ENCODE assay signal across 8 mouse cellular contexts in the genomic region with DNA sequence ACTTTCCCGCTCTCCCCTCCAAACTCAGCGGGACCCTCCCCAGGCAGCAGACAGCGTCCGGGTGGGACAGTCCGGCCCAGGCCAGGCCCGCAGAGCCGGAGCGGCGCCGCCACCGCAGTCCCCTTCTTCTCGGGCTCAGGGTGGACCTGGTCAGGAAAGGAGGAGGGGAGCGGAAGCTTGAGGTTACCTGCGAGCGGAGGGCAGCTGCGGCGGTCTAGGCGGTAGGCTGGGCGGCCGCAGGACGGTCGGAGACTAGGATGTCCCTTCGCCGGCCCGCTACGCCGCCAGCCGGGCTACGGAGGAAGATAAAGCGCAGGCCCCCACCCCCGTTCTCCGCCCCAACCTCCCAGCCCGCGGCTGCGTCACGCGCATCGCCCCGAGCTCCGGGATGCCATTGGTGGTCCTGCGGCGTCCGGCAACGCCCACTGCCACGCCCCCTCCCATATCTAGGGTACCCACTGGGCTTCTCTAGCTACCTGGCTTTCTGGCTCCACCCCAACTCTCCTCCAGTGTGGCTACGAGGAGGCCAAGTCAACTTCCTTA. TPM values are rescaled to one million over a fixed set of nuclear protein-coding genes. Genes with fewer than 3 reads are reported as not detected.
DNase-seq lines count a peak whose midpoint lies in the region; ATAC-seq and TF ChIP-seq lines count a peak whose summit lies in the region.

A gene (minus strand): TSS at position 371 of the 543 bp plus-strand sequence.

- peak; percentile 36; the same call in 1 of the 2 replicates for TF ChIP-seq CTCF in gastrocnemius, adult 2 months (IDR thresholded peaks at IDR 0.05)
- TF ChIP-seq CTCF in hindbrain, postnatal 0 days (IDR thresholded peaks at IDR 0.05; ENCODE audit: low read depth), result no peak; the same call in 1 of the 2 replicates
- TF ChIP-seq CTCF in left cerebral cortex, adult 2 months (IDR thresholded peaks at IDR 0.05), result peak; percentile 8; the same call in 1 of the 2 replicates

- H3K36me3 ChIP-seq in hindbrain, postnatal 0 days (ENCODE audit: insufficient read depth, low read length), result no peaks in the 10 kb centered on the region

- peak within 1 kb of the TSS; percentile 78 for H3K4me2 ChIP-seq in hindbrain, postnatal 0 days (ENCODE audit: low read depth, low read length)

- peak within 1 kb of the TSS; percentile 61 for H3K9ac ChIP-seq in hindbrain, postnatal 0 days (replicated peaks; ENCODE audit: low read length)

- H3K4me3 ChIP-seq in gastrocnemius, adult 2 months, result peak within 1 kb of the TSS; percentile 83
- H3K4me3 ChIP-seq in hindbrain, postnatal 0 days (ENCODE audit: low read length), result peak within 1 kb of the TSS; percentile 81
- H3K4me3 ChIP-seq in left cerebral cortex, adult 2 months, result peak within 1 kb of the TSS; percentile 95

- peak; percentile 82 for DNase-seq in T-cell, adult 2 months (ENCODE audit: low spot score)
- DNase-seq in cerebellum, postnatal 4 days (ENCODE audit: low spot score in 2 of 2), result peak; percentile 62 to 76
- DNase-seq in gastrocnemius, adult 2 months, result peak; percentile 93
- peak; percentile 89 for DNase-seq in hindbrain, postnatal 0 days (ENCODE audit: low spot score)
- DNase-seq in left cerebral cortex, adult 2 months (ENCODE audit: extremely low spot score in 1 of 2, low spot score in 2 of 2), result peak; percentile 85 to 89
- peak; percentile 84 to 90 for DNase-seq in right cerebral cortex, adult 2 months (ENCODE audit: low spot score in 2 of 2)
- peak; percentile 84 for DNase-seq in urinary bladder, postnatal 14 days (ENCODE audit: low spot score)

- intact Hi-C loops in gastrocnemius, adult 2 months (cut with DNase I), result loop anchor here (5.0 kb wide), 1 partner anchor 52 kb away; a partner anchor contains a TSS
- intact Hi-C loops in left cerebral cortex, adult 2 months (cut with DNase I), result loop anchor here (2.0 kb wide), 2 partner anchors 53 to 85 kb away; a partner anchor contains a TSS

- H3K4me1 ChIP-seq in hindbrain, postnatal 0 days (ENCODE audit: insufficient read depth, low read length), result no peaks in the 10 kb centered on the region

- peak; percentile 96 for ATAC-seq in hindbrain, postnatal 0 days
- peak; percentile 81 for ATAC-seq in megakaryocyte, adult 5-6 weeks (ENCODE audit: poor library complexity, severe bottlenecking)

- under 1% methylated on average over 36 of the region's 46 CpGs for WGBS in hindbrain, postnatal 0 days

- H3K27ac ChIP-seq in gastrocnemius, adult 2 months, result peak within 1 kb of the TSS; percentile 81
- peak within 1 kb of the TSS; percentile 58 for H3K27ac ChIP-seq in hindbrain, postnatal 0 days
- H3K27ac ChIP-seq in left cerebral cortex, adult 2 months, result peak within 1 kb of the TSS; percentile 53; the same call in 1 of the 2 replicates

- H3K9me3 ChIP-seq in hindbrain, postnatal 0 days (ENCODE audit: low read length), result peaks cover 5% of the 10 kb centered on the region; the same call in 1 of the 2 replicates

- H3K27me3 ChIP-seq in hindbrain, postnatal 0 days (ENCODE audit: insufficient read depth, low read length), result no peaks in the 10 kb centered on the region

RNA-seq across cellular contexts. Expression of the gene that starts here (rescaled TPM):
- 1 to 10 TPM; 3.5 to 3.9 TPM for total RNA-seq in gastrocnemius, adult 2 months (2021)
- 35.8 and 63.9 TPM in 2 replicates for total RNA-seq in hindbrain, postnatal 0 days (2014; rRNA removed)
- polyA plus RNA-seq in hindbrain, postnatal 0 days (2015; fragmentation: Nextera tagmentation; extraction: Ambion mirVana), result 11.1 and 16.2 TPM in 2 replicates
- 10 to 100 TPM; 40.8 to 48.5 TPM for total RNA-seq in left cerebral cortex, adult 2 months (2021)
- 223 and 228 TPM in 2 replicates for total RNA-seq in megakaryocyte, adult 5-6 weeks (2015)
- total RNA-seq in megakaryocyte, adult 5-6 weeks (2017), result 341 and 376 TPM in 2 replicates

Comparison
In these comparisons a context has a peak if more than half of its experiments do, and no peak if none do; other contexts are left out.
1. Peak in every context shown above with its lines: DNase-seq, ATAC-seq, H3K4me3 ChIP-seq and H3K27ac ChIP-seq.